Mouse (Mus musculus) bone marrow, adult 2 months (tissue): Measurements from ENCODE around the gene Bmx. TPM values are rescaled to one million over a fixed set of nuclear protein-coding genes. Genes with fewer than 3 reads are reported as not detected.

Experiments used
- H3K27ac ChIP-seq: fragments of 200-500 bp; 2 replicates; pipeline ENCODE4 v1.5.1; 2012; ENCODE audit warnings: low read depth, mild to moderate bottlenecking, control low read depth, inconsistent platforms, low read length; ENCODE audit not compliant: control insufficient read depth, poor library complexity, insufficient read depth
- H3K4me1 ChIP-seq: fragments of 200-500 bp; 2 replicates; pipeline ENCODE4 v1.6.1; 2011; ENCODE audit warnings: low read length; ENCODE audit not compliant: control insufficient read depth, insufficient read depth
- H3K4me3 ChIP-seq: fragments of 200-500 bp; replicated peaks from 2 replicates; pipeline ENCODE3; 2011; ENCODE audit warnings: mild to moderate bottlenecking, low read depth, low read length, control low read depth; ENCODE audit not compliant: control insufficient read depth
- CTCF ChIP-seq: fragments of 200-500 bp; IDR thresholded peaks from 2 replicates; pipeline ENCODE4 v1.5.1; 2011; ENCODE audit warnings: low read length, control low read depth; ENCODE audit not compliant: control insufficient read depth, insufficient read depth
- POLR2A ChIP-seq: fragments of 200-500 bp; IDR thresholded peaks from 2 replicates; pipeline ENCODE4 v1.6.1; 2011; ENCODE audit warnings: low read depth, mild to moderate bottlenecking, control low read depth, low read length, borderline replicate concordance; ENCODE audit not compliant: control insufficient read depth
- WGBS: fragments of 180-500 bp; shearing (Covaris S2); methylation state at CpG from one replicate; pipeline ENCODE4 v1.1.7; 2018; 5-methylcytosine and 5-hydroxymethylcytosine counted together
- polyA plus RNA-seq: library from polyadenylated mRNA; stranded (reverse); fragments of >200 nt; gene quantifications from 2 replicates; pipeline ENCODE4 v1.2.4, GENCODE M21; 2011; ENCODE audit warnings: low replicate concordance; ENCODE audit not compliant: missing spikeins, insufficient read depth, insufficient read length

Bmx gene
- polyA plus RNA-seq, 1 experiment: 19.2 TPM

DNA sequence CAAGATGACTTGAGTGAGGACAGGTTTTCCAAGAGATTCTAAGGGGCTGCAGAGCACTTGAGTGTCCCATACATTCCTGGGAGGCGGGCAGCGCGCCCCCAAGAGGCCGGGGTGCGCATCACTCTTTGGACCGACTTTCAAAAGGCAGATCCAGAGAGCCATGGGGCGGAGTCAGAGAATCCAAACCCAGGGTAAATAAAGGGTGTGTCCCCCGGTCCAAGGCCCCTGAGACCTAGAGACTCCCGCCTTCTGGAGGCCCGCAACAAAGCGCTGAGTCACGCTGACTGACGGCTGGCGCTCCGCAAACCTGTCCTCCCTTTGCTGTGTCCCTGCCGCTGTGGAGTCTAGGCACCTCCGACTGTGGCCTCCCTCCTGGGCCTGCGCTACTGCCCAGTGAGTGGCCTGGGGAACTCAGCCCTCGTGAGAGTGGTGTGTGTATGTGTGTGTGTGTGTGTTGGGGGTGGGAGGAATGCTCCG lies 11.3 kb upstream of the Bmx start, which contains the start of gene Pir:
TSS of gene Pir (plus strand) at position 87 of the 477 bp plus-strand sequence.
- TF ChIP-seq POLR2A: no peak; the same call in 1 of the 2 replicates
- peak; percentile 36; the same call in 1 of the 2 replicates for TF ChIP-seq CTCF
- H3K4me3 ChIP-seq: peak within 1 kb of the TSS; percentile 68
- peak within 1 kb of the TSS; percentile 11; the same call in 1 of the 2 replicates for H3K27ac ChIP-seq
- WGBS: 20% methylated on average over 20 of the region's 20 CpGs
- H3K4me1 ChIP-seq: no peaks in the 10 kb centered on the region

GRCm38 (mm10) chrX:164264861-164265260 lies 6.9 kb upstream of the Bmx start:
- Histone ChIP-seq H3K4me3 (no peak overlapping the region), H3K4me1 (no peaks in the 10 kb centered on the region), H3K27ac (no peak overlapping the region)
- TF ChIP-seq CTCF (no peak), POLR2A (no peak)
- WGBS: 12% methylated on average over 1 of the region's 1 CpGs

DNA sequence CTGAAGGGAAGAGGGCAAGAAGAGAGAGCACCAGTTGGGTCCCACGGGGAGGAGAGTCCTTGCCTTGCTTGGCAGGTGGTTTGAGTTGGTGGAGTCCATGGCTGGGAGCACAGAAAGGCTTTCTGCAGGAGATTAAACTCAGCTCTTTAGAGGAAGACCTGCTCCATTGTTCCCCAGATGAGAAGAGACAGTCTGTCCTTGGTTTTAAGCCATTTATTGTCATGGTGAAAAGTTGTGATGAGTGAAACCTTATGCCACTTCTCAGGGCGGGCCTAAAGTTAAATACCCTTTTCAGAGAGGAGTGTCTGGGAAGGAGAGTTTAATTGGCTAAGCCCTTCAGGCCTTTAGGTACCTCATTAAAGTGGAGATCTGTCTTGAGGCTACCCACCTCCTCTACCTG lies 4.3 kb upstream of the Bmx start:
- Histone ChIP-seq H3K4me3 (no peak overlapping the region), H3K27ac (no peak overlapping the region), H3K4me1 (no peaks in the 10 kb centered on the region)
- 73% methylated on average over 2 of the region's 2 CpGs for WGBS
- no peak for TF ChIP-seq POLR2A
- no peak for TF ChIP-seq CTCF

- WGBS: 17% methylated on average over 5 of the region's 5 CpGs
- H3K27ac ChIP-seq: peak overlapping the region; percentile 76; the same call in 1 of the 2 replicates
- TF ChIP-seq POLR2A: no peak
- no peak for TF ChIP-seq CTCF
- H3K4me1 ChIP-seq: no peaks in the 10 kb centered on the region
- peak overlapping the region; percentile 20 for H3K4me3 ChIP-seq
Measured at GRCm38 (mm10) chrX:164258662-164259061, 669 bp upstream of the Bmx start.

- Histone ChIP-seq H3K4me3 (peak overlapping the region; percentile 20), H3K4me1 (no peaks in the 10 kb centered on the region), H3K27ac (no peak overlapping the region; the same call in 1 of the 2 replicates)
- 38% methylated on average over 3 of the region's 3 CpGs for WGBS
- TF ChIP-seq CTCF: no peak
- TF ChIP-seq POLR2A: no peak
Measured at GRCm38 (mm10) chrX:164256527-164256926, 1.5 kb downstream of the Bmx start.

DNA sequence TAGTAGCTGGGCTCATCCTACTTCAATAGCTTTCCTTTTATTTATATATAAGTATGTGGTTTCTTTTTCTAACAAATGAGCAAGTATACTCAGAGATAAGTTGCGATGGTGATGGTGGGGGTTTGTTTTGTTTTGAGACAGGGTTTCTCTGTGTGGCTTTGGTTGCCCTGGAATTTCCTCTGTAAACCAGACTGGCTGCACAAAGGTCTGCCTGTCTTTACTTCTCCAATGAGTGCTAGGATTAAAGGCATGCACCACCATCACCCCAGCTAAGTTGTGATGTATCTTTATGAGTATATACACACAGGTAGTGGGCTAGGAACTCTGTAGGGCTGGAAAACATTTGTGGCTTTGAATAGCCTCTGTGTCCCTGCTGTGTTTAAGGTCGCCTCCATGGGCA lies 11.3 kb downstream of the Bmx start:
- 67% methylated on average over 2 of the region's 2 CpGs for WGBS

GRCm38 (mm10) chrX:164245714-164246113 lies 12.3 kb downstream of the Bmx start:
- WGBS: 5% methylated on average over 5 of the region's 5 CpGs
- Histone ChIP-seq H3K4me3 (no peak overlapping the region), H3K27ac (no peak overlapping the region), H3K4me1 (no peaks in the 10 kb centered on the region)
- TF ChIP-seq CTCF (no peak), POLR2A (no peak)

More for the DNA sequence above, 11.3 kb downstream of the Bmx start:
- Histone ChIP-seq H3K27ac (no peak overlapping the region), H3K4me1 (no peaks in the 10 kb centered on the region), H3K4me3 (no peak overlapping the region)
- no peak for TF ChIP-seq POLR2A
- TF ChIP-seq CTCF: no peak

- TF ChIP-seq CTCF (no peak), POLR2A (no peak)
- no peak overlapping the region for H3K27ac ChIP-seq
- no peak overlapping the region for H3K4me3 ChIP-seq
- H3K4me1 ChIP-seq: no peaks in the 10 kb centered on the region
- WGBS: 70% methylated on average over 8 of the region's 8 CpGs
Measured at GRCm38 (mm10) chrX:164233380-164233779, 24.6 kb downstream of the Bmx start.

GRCm38 (mm10) chrX:164221989-164222388 lies 36.0 kb downstream of the Bmx start:
- Histone ChIP-seq H3K4me1 (no peaks in the 10 kb centered on the region), H3K27ac (no peak overlapping the region), H3K4me3 (no peak overlapping the region)
- 82% methylated on average over 2 of the region's 2 CpGs for WGBS
- TF ChIP-seq POLR2A (no peak), CTCF (peak; percentile 45; the same call in 1 of the 2 replicates)
